Mouse (Mus musculus): ENCODE data around the gene Cybrd1. TPM values are rescaled to one million over a fixed set of nuclear protein-coding genes. Genes with fewer than 3 reads are reported as not detected.
A peak's percentile ranks its signal among the peaks of the same experiment; 100 is the strongest.

Gene Cybrd1
- polyA plus RNA-seq, 1 experiment from 2014 or later, result 4.3 TPM

GRCm38 (mm10) chr2:71177760-71178159 lies 60.0 kb downstream of the Cybrd1 start:
- Histone ChIP-seq H3K36me3 (replicated peaks; ENCODE audit: control insufficient read depth, insufficient read depth) (no peaks in the 10 kb centered on the region), H3K27ac (no peak overlapping the region), H3K4me2 (replicated peaks) (no peak overlapping the region), H3K4me1 (replicated peaks; ENCODE audit: control insufficient read depth, insufficient read depth, low read length) (no peaks in the 10 kb centered on the region), H3K9ac (no peak overlapping the region), H3K4me3 (replicated peaks; ENCODE audit: low read length) (no peak overlapping the region), H3K27me3 (ENCODE audit: control insufficient read depth, insufficient read depth, low read length) (no peaks in the 10 kb centered on the region), H3K9me3 (ENCODE audit: control insufficient read depth, low read length) (0 out of 2 replicates have a peak, but pooled peaks cover 2% of the 10 kb centered on the region)
- ATAC-seq (ENCODE audit: low FRiP score) (no peak), DNase-seq (ENCODE audit: low spot score) (no peak)
- WGBS, result 98% methylated on average over 1 of the region's 1 CpGs

GRCm38 (mm10) chr2:71179716-71180115 lies 62.0 kb downstream of the Cybrd1 start:
- Histone ChIP-seq H3K4me1 (replicated peaks; ENCODE audit: control insufficient read depth, insufficient read depth, low read length) (no peaks in the 10 kb centered on the region), H3K4me2 (replicated peaks) (no peak overlapping the region), H3K9ac (no peak overlapping the region), H3K36me3 (replicated peaks; ENCODE audit: control insufficient read depth, insufficient read depth) (no peaks in the 10 kb centered on the region), H3K27me3 (ENCODE audit: control insufficient read depth, insufficient read depth, low read length) (no peaks in the 10 kb centered on the region), H3K9me3 (ENCODE audit: control insufficient read depth, low read length) (0 out of 2 replicates have a peak, but pooled peaks cover 2% of the 10 kb centered on the region), H3K27ac (no peak overlapping the region), H3K4me3 (replicated peaks; ENCODE audit: low read length) (no peak overlapping the region)
- ATAC-seq (ENCODE audit: low FRiP score) (no peak), DNase-seq (ENCODE audit: low spot score) (no peak)
- WGBS, result 92% methylated on average over 10 of the region's 10 CpGs

DNA sequence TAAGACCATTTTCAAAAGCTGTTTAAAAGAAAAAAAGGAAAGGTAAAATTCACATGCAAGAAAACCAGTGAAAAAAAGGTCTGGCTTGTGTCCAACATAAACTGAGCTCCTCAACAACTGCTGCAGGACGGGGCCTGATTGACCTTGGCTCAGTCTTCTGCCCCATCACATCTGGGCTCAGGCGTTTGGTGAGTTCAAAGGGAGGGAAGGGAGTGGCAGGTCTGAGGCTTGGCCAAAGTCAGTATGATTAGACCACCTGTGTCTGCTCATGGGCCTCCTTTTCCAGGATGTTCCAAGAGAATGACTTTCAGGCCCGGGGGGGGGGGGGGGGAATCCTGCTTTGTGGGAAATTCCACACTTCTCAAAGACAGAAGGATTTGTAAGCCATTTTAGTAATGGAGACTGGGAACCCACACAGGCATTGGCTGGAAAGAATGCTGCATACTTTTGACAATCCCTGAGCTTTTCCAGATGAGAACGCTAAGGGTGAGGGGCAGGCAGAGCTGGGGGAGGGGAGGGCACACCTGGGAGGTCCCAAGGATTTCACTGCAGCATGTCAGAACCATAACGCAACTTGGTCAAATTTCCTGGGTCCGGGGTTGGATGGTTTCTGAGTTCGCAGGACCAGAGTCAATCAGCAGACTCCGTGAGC lies 63.0 kb downstream of the Cybrd1 start:
- Histone ChIP-seq H3K27me3 (ENCODE audit: control insufficient read depth, insufficient read depth, low read length) (no peaks in the 10 kb centered on the region), H3K9me3 (ENCODE audit: control insufficient read depth, low read length) (0 out of 2 replicates have a peak, but pooled peaks cover 2% of the 10 kb centered on the region), H3K4me3 (replicated peaks; ENCODE audit: low read length) (no peak overlapping the region), H3K4me1 (replicated peaks; ENCODE audit: control insufficient read depth, insufficient read depth, low read length) (no peaks in the 10 kb centered on the region), H3K27ac (no peak overlapping the region), H3K4me2 (replicated peaks) (no peak overlapping the region), H3K36me3 (replicated peaks; ENCODE audit: control insufficient read depth, insufficient read depth) (no peaks in the 10 kb centered on the region), H3K9ac (no peak overlapping the region)
- no peak for DNase-seq (ENCODE audit: low spot score)
- ATAC-seq (ENCODE audit: low FRiP score), result no peak
- WGBS, result 74% methylated on average over 8 of the region's 8 CpGs

DNA sequence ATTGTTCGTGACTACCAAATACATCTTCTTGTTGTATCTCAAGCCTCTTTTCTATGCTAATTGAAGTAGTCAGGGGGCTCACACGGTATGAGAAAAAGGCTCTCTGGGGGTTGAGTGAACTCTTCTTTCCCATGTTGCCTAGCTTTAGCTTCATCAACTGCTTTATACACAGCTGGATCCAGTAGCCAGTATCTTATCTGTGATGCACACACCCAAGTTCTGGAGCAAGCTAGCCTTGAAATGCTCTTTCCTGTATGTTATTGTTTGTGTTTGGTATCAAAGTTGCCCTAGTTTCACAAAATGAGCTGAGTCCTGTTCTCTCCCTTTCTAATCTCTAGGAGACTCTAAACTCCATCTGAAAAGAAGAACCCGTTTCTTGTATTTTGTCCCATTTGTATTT lies 70.2 kb downstream of the Cybrd1 start:
- DNase-seq (ENCODE audit: low spot score), result no peak
- no peak for ATAC-seq (ENCODE audit: low FRiP score)
- no peak overlapping the region for H3K27ac ChIP-seq

DNA sequence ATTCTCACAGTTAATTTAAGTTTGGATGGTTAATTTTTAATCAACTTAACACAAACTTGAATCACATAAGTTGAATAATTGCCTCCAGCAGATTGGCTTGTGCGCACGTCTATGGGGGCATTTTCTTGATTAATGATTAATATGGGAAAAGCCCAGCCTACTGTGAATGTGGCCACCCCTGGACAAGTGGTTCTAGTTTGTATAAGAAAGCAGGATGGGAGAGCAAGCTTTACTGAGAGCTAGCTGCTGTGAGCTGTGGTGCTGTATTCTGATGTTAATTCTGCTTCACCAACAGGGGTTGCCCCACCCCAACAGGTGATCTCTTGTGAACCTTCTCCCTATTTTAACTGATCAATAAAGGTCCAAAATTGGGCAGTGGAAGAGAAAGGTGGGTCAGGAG lies 71.1 kb downstream of the Cybrd1 start:
- no peak for DNase-seq (ENCODE audit: low spot score)
- peaks cover 23% of the 10 kb centered on the region for H3K4me1 ChIP-seq (replicated peaks; ENCODE audit: control insufficient read depth, insufficient read depth, low read length)
- no peaks in the 10 kb centered on the region for H3K27me3 ChIP-seq (ENCODE audit: control insufficient read depth, insufficient read depth, low read length)
- no peak overlapping the region for H3K9ac ChIP-seq
- H3K4me2 ChIP-seq (replicated peaks), result no peak overlapping the region
- H3K27ac ChIP-seq, result no peak overlapping the region
- H3K36me3 ChIP-seq (replicated peaks; ENCODE audit: control insufficient read depth, insufficient read depth), result no peaks in the 10 kb centered on the region
- no peaks in the 10 kb centered on the region for H3K9me3 ChIP-seq (ENCODE audit: control insufficient read depth, low read length)
- WGBS, result 31% methylated on average over 2 of the region's 2 CpGs
- no peak for ATAC-seq (ENCODE audit: low FRiP score)
- no peak overlapping the region for H3K4me3 ChIP-seq (replicated peaks; ENCODE audit: low read length)

More for the DNA sequence above, 70.2 kb downstream of the Cybrd1 start:
- Histone ChIP-seq H3K36me3 (replicated peaks; ENCODE audit: control insufficient read depth, insufficient read depth) (no peaks in the 10 kb centered on the region), H3K9me3 (ENCODE audit: control insufficient read depth, low read length) (no peaks in the 10 kb centered on the region), H3K4me3 (replicated peaks; ENCODE audit: low read length) (no peak overlapping the region), H3K4me1 (replicated peaks; ENCODE audit: control insufficient read depth, insufficient read depth, low read length) (peaks cover 23% of the 10 kb centered on the region), H3K9ac (no peak overlapping the region), H3K27me3 (ENCODE audit: control insufficient read depth, insufficient read depth, low read length) (no peaks in the 10 kb centered on the region), H3K4me2 (replicated peaks) (no peak overlapping the region)
- 62% methylated on average over 3 of the region's 3 CpGs for WGBS

GRCm38 (mm10) chr2:71191391-71192194 lies 73.9 kb downstream of the Cybrd1 start:
- H3K4me3 ChIP-seq (replicated peaks; ENCODE audit: low read length), result no peak overlapping the region; the same call in 1 of the 2 replicates
- H3K36me3 ChIP-seq (replicated peaks; ENCODE audit: control insufficient read depth, insufficient read depth), result no peaks in the 10 kb centered on the region
- ATAC-seq (ENCODE audit: low FRiP score) (0 out of 2 replicates have a peak, but pooled peaks have one; percentile 51), DNase-seq (ENCODE audit: low spot score) (peak; percentile 54)
- no peaks in the 10 kb centered on the region for H3K27me3 ChIP-seq (ENCODE audit: control insufficient read depth, insufficient read depth, low read length)
- peak overlapping the region; percentile 49 for H3K4me2 ChIP-seq (replicated peaks)
- H3K27ac ChIP-seq, result peak overlapping the region; percentile 70
- peak overlapping the region; percentile 35 for H3K9ac ChIP-seq
- 15% methylated on average over 16 of the region's 16 CpGs for WGBS
- H3K4me1 ChIP-seq (replicated peaks; ENCODE audit: control insufficient read depth, insufficient read depth, low read length), result peaks cover 30% of the 10 kb centered on the region
- H3K9me3 ChIP-seq (ENCODE audit: control insufficient read depth, low read length), result no peaks in the 10 kb centered on the region

GRCm38 (mm10) chr2:71192195-71192807 lies 74.6 kb downstream of the Cybrd1 start:
- Histone ChIP-seq H3K27me3 (ENCODE audit: control insufficient read depth, insufficient read depth, low read length) (no peaks in the 10 kb centered on the region), H3K9ac (0 out of 2 replicates have a peak overlapping the region, but pooled peaks have one; percentile 35), H3K4me1 (replicated peaks; ENCODE audit: control insufficient read depth, insufficient read depth, low read length) (peaks cover 30% of the 10 kb centered on the region), H3K36me3 (replicated peaks; ENCODE audit: control insufficient read depth, insufficient read depth) (no peaks in the 10 kb centered on the region), H3K4me3 (replicated peaks; ENCODE audit: low read length) (no peak overlapping the region), H3K9me3 (ENCODE audit: control insufficient read depth, low read length) (no peaks in the 10 kb centered on the region), H3K4me2 (replicated peaks) (peak overlapping the region; percentile 49), H3K27ac (peak overlapping the region; percentile 70)
- no peak for DNase-seq (ENCODE audit: low spot score)
- ATAC-seq (ENCODE audit: low FRiP score), result no peak
- 42% methylated on average over 17 of the region's 17 CpGs for WGBS
